Mouse (Mus musculus): Measurements from ENCODE around the gene Dnah3.

DNA sequence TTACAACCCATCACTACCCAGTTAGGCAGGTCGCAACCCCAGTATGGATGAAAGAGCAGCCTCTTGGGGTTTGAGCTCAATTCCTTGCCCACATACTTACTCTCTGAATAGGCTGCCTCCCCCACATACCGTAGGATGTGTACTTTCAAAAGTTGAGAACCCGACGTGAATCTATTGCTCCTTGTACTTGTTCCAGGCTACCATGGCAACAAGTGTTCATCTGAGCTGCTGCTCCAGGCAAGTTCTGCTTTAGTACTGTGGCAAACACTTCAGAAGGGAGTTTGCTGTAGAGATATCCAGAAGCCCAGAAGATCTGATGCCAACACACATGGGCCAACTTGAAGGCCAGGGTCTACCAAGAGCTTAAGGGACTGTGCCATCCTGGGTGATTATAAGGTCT is 33.9 kb upstream of the Dnah3 start:
- no peak for TF ChIP-seq EP300 (IDR thresholded peaks at IDR 0.05; ENCODE audit: low read depth)
- TF ChIP-seq CTCF (IDR thresholded peaks at IDR 0.05; ENCODE audit: low read depth) = no peak

Data from liver, postnatal 0 days (tissue).